Mouse (Mus musculus): Measurements from ENCODE around the gene Eml4.

- TF ChIP-seq CTCF (IDR thresholded peaks at IDR 0.05; ENCODE audit: low read depth), result no peak
- TF ChIP-seq EP300 (IDR thresholded peaks at IDR 0.05; ENCODE audit: low read depth), result no peak
Measured at GRCm38 (mm10) chr17:83526624-83527532, 176.1 kb downstream of the Eml4 start.
